Mouse (Mus musculus): ENCODE results near the gene Gcgr. TPM values are rescaled to one million over a fixed set of nuclear protein-coding genes. Genes with fewer than 3 reads are reported as not detected.
A peak's percentile ranks its signal among the peaks of the same experiment; 100 is the strongest.
"Not testable (repeated sequence)": the region's sequence is repeated elsewhere in the genome, so short reads cannot be mapped to it uniquely, and the experiment has no call there.

The Gcgr gene
- total RNA-seq, 2 experiments from 2014 or later: 0.38 TPM; not detected in 1

- intact Hi-C loops (cut with DNase I; ENCODE audit: low total_unique reads): no loop called here
- no peak for DNase-seq
Observed at GRCm38 (mm10) chr11:120578694-120579243, 48.3 kb downstream of the Gcgr start.

GRCm38 (mm10) chr11:120579316-120580107 is 49.0 kb downstream of the Gcgr start:
- intact Hi-C loops (cut with DNase I; ENCODE audit: low total_unique reads): no loop called here
- peak; percentile 70 for DNase-seq

- intact Hi-C loops (cut with DNase I; ENCODE audit: low total_unique reads): no loop called here
- no peak for DNase-seq
Observed at GRCm38 (mm10) chr11:120580190-120580589, 49.7 kb downstream of the Gcgr start.

GRCm38 (mm10) chr11:120580871-120581331 is 50.4 kb downstream of the Gcgr start:
- intact Hi-C loops (cut with DNase I; ENCODE audit: low total_unique reads): no loop called here
- DNase-seq: peak; percentile 47

GRCm38 (mm10) chr11:120581490-120582267 is 51.2 kb downstream of the Gcgr start, which contains the start of gene Arhgdia:
TSS of gene Arhgdia (minus strand) at chr11:120581624.
- DNase-seq: peak; percentile 91
- intact Hi-C loops (cut with DNase I; ENCODE audit: low total_unique reads): no loop called here

GRCm38 (mm10) chr11:120582268-120582981 is 51.9 kb downstream of the Gcgr start:
- intact Hi-C loops (cut with DNase I; ENCODE audit: low total_unique reads): no loop called here

GRCm38 (mm10) chr11:120582982-120583293 is 52.4 kb downstream of the Gcgr start:
- intact Hi-C loops (cut with DNase I; ENCODE audit: low total_unique reads); DNase-seq: not testable (repeated sequence)

More at GRCm38 (mm10) chr11:120582268-120582981, 51.9 kb downstream of the Gcgr start:
- no peak for DNase-seq

GRCm38 (mm10) chr11:120583937-120584336 is 53.4 kb downstream of the Gcgr start:
- no peak for DNase-seq
- intact Hi-C loops (cut with DNase I; ENCODE audit: low total_unique reads): no loop called here

- intact Hi-C loops (cut with DNase I; ENCODE audit: low total_unique reads): no loop called here
- no peak for DNase-seq
Observed at GRCm38 (mm10) chr11:120588531-120588930, 58.0 kb downstream of the Gcgr start.

Other genes with a start within 250 kb of the Gcgr start
- gene Actg1, start 182.2 kb upstream of the Gcgr start, total RNA-seq (2021): 100 to 1,000 TPM; 308 to 391 TPM
- gene Fscn2, start 169.2 kb upstream of the Gcgr start, total RNA-seq (2021): under 1 TPM; 0.16 to 0.39 TPM
- gene Faap100, start 151.9 kb upstream of the Gcgr start, total RNA-seq (2021): 10 to 100 TPM; 11.2 to 16.0 TPM
- gene Nploc4, start 93.0 kb upstream of the Gcgr start, total RNA-seq (2021): 10 to 100 TPM; 55.1 to 61.7 TPM
- not detected for gene Tspan10, start 88.1 kb upstream of the Gcgr start, total RNA-seq (2021)
- gene Pde6g, start 77.2 kb upstream of the Gcgr start, total RNA-seq (2021): under 1 TPM; 0.16 to 0.35 TPM
- 10 to 100 TPM; 26.5 to 29.0 TPM for gene Oxld1, start 72.6 kb upstream of the Gcgr start, total RNA-seq (2021)
- 1 to 10 TPM; 4.3 to 5.3 TPM for gene Ccdc137, start 72.6 kb upstream of the Gcgr start, total RNA-seq (2021)
- 10 to 100 TPM; 11.4 to 11.8 TPM for gene Arl16, start 63.1 kb upstream of the Gcgr start, total RNA-seq (2021)
- gene Mrpl12, start 46.1 kb upstream of the Gcgr start, total RNA-seq (2021): 100 to 1,000 TPM; 133 to 143 TPM
- 1 to 10 TPM; 5.1 to 7.0 TPM for gene Slc25a10, start 38.9 kb upstream of the Gcgr start, total RNA-seq (2021)
- 10 to 100 TPM; 31.1 to 33.3 TPM for gene Mcrip1, start 19.0 kb downstream of the Gcgr start, total RNA-seq (2021)
- gene Ppp1r27, start 20.4 kb downstream of the Gcgr start, total RNA-seq (2021): 100 to 1,000 TPM; 159 to 234 TPM
- gene P4hb, start 42.6 kb downstream of the Gcgr start, total RNA-seq (2021): 100 to 1,000 TPM; 264 to 301 TPM
- gene Arhgdia, start 50.9 kb downstream of the Gcgr start, total RNA-seq (2021): 100 to 1,000 TPM; 118 to 144 TPM
- gene Alyref, start 67.7 kb downstream of the Gcgr start, total RNA-seq (2021): 10 to 100 TPM; 44.6 to 60.9 TPM
- gene Anapc11, start 67.7 kb downstream of the Gcgr start, total RNA-seq (2021): 10 to 100 TPM; 54.0 to 55.6 TPM
- gene Npb, start 77.8 kb downstream of the Gcgr start, total RNA-seq (2021): not detected
- 10 to 100 TPM; 25.7 to 25.8 TPM for gene Pcyt2, start 87.2 kb downstream of the Gcgr start, total RNA-seq (2021)
- gene Sirt7, start 94.5 kb downstream of the Gcgr start, total RNA-seq (2021): 1 to 10 TPM; 5.2 to 5.4 TPM
- gene Mafg, start 102.9 kb downstream of the Gcgr start, total RNA-seq (2021): 10 to 100 TPM; 29.9 to 33.1 TPM
- 10 to 100 TPM; 10.3 to 13.3 TPM for gene Pycr1, start 113.1 kb downstream of the Gcgr start, total RNA-seq (2021)
- 100 to 1,000 TPM; 111 to 136 TPM for gene Myadml2, start 117.5 kb downstream of the Gcgr start, total RNA-seq (2021)
- gene Notum, start 130.5 kb downstream of the Gcgr start, total RNA-seq (2021): under 1 TPM in 1 of 2 experiments, not detected in 1; 0.39 TPM
- gene Aspscr1, start 142.3 kb downstream of the Gcgr start, total RNA-seq (2021): 10 to 100 TPM; 25.0 to 26.9 TPM
- 10 to 100 TPM; 25.7 to 33.3 TPM for gene Cenpx, start 183.0 kb downstream of the Gcgr start, total RNA-seq (2021)
- gene Lrrc45, start 183.2 kb downstream of the Gcgr start, total RNA-seq (2021): 1 to 10 TPM; 5.2 to 5.4 TPM
- 1 to 10 TPM; 1.5 to 1.9 TPM for gene Rac3, start 190.8 kb downstream of the Gcgr start, total RNA-seq (2021)
- 1 to 10 TPM; 5.4 to 6.2 TPM for gene Dcxr, start 196.6 kb downstream of the Gcgr start, total RNA-seq (2021)
- gene Cbr2, start 201.4 kb downstream of the Gcgr start, total RNA-seq (2021): 10 to 100 TPM; 10.6 to 14.4 TPM
- gene Hmga1b, start 232.1 kb downstream of the Gcgr start, total RNA-seq (2021): 10 to 100 TPM; 12.4 to 14.6 TPM

All from gastrocnemius, postnatal 14 days (tissue).